Mouse (Mus musculus) naive thymus-derived CD4-positive, alpha-beta T cell, adult 2 months (primary cell): ENCODE data around the gene Ing4.

Source experiments
- DNase-seq: peaks from one replicate; pipeline ENCODE4 v3.0.0-alpha.2; 2011; ENCODE audit warnings: low read depth

The Ing4 gene

DNA sequence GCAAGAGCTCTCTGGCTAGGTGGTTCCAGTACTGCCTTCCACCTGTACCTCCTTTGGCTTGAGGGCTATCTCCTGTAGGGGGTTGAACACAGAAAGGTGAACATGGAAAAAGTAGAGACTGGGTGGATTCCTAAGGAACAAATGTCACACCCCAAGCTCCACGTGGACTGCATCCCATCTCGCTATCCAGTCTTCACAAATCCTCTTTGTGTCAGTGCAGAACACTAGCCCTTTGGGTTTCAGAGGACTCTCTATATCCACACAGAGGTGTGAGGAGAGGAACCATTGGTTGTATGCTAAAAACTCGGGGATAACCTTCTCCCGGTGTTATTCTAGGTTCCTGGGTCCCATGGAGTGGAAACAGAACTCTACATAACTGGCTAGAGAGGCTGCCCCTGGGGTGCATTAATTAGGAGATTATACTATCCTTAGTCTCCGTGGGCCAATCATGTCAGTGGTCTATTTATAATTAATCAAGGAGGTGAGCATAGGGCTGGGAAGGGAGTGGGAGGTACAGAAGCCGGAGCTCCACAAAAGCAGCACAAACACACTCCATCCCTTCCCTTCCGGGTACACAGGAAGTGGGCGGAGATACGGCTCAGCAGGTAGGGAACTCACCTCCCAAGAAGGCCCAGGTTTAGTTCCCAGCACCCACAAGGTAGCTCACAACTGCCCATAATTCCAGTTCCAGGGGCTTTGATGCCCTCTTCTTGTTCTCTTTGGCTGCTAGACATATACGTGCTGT is 51.0 kb downstream of the Ing4 start:
- no peak for DNase-seq

DNA sequence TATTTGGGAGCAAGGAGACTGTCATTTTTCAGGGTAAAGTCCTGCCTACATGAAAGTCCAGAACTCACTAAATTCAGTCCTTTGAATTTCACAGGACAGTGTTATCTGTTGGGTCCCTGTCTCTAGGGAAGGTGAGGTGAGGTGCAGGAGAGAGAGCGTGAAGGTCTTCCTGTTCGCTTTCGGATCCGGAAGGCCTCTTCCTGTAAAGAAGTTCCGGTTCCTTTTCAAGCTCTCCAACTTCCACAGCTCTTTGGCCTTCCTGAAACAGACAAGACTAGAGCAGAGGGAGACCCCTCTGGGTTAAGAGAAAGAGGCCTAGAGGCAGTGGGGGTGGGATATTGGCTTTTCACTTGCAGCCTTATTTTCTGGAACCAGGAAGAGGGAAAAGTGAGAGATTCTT is 52.8 kb downstream of the Ing4 start:
- peak; percentile 55 for DNase-seq

DNA sequence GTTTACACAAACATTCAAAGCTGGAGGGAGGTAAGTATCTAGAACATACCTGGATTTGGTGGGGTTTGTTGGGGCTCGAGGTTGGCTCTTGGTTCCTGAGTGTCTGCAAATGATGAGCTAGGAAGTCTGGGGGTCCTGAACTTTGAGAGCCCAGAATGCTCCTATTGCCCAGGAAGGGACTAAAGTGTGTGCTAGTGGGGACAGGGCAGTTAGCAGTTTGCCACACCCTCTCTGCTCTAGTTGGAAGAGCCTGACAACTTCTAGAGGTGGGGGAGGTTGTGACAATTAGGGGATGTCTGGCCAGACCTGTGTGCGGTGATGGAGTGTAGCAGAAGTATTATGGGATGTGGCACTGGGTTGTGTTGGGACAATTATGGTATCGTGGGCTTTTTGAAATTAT is 55.3 kb downstream of the Ing4 start:
- DNase-seq, result peak; percentile 42

DNA sequence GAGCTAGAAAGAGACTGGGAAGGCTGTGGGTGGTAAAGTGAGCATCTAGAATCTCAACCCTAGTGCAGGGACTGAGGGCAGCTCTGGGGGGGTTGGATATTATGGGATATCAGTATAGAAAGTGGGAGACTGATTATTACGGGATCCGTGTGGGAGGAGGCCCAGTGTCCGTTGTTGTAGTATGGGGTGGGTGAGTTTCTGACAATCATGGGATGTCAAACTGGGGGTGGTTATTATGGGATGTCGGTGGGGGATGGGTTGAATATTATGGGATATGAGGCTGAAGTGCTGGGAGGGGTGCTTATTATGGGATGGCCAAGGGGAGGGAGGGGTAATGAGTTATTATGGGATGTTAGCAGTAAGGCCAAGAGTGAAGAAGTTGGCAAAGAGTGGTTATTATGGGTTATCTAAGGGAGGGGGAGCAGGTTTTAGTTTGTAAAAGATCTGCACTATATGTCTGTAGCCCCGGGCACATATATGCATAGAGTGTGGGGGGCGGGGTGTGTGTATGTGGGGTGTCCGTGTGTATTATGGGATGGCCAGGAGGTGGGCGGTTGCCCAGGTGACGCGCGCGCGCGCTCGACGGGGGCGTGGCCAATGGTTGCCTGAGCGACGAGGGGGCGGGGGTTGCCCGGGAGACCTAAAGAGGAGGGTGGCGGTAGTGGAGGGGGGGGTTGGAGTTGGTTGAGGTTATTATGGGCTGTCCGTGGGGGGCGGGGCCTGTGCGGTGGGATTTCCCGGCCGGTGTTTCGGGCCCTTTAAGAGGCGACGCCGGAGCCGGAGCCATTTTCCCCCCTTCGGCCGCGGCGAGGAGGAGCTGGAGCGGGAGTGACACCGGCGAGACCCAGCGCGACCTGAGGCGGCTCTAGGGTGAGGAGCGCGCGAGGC is 56.1 kb downstream of the Ing4 start, which contains the start of gene Chd4:
Gene Chd4 (plus strand): TSS at position 591 of the 888 bp plus-strand sequence.
- peak; percentile 94 for DNase-seq

DNA sequence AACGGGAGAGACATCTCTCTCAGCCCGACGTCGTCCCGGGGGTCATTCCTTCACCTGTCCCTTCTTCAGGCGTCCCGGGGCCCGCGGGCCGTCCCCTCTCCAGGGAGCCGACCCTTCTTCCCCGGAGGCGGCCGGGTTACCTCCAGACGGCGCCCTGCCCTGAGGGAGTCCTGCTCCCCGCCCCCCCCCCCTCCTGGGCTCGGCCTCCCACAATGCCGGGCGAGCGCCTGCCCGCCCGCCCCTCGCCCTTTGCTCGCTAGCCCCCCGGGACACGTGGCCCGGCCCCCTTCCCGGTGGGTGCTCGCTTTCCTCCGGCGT is 56.7 kb downstream of the Ing4 start:
- DNase-seq, result no peak

DNA sequence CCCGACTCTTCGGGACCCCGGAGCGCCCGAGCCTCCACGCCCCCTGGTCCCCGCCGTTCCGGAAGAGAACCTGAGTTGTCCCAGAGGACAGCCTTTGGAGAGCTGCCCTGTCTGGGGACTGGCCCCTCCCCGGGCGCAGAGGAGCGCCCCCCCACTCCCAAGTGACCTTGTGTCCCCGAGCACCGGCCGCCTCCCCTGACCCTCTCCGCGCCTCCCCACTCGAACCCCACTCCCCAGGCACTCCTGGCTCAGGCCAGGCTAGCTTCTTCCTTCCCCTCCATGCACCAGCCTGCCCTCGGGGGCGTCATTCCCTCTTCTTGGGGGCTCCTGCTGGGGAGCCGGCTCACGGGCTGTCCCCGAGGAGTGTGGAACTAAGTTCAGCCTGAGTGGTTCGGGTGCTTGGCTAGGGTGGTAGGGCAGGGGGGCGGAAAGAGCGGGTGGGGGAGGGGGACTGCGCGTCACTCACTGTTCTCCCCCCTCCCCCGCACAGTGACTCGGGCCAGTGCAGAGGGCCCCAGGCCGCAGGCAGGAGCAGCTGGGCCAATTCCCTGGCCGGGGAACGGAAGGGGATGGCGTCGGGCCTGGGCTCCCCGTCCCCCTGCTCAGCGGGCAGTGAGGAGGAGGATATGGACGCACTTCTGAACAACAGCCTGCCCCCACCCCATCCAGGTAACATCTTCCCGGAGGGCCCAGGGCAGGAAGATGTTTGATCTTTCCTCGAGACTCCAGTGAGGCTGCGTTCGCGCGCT is 57.2 kb downstream of the Ing4 start:
- peak; percentile 62 for DNase-seq

DNA sequence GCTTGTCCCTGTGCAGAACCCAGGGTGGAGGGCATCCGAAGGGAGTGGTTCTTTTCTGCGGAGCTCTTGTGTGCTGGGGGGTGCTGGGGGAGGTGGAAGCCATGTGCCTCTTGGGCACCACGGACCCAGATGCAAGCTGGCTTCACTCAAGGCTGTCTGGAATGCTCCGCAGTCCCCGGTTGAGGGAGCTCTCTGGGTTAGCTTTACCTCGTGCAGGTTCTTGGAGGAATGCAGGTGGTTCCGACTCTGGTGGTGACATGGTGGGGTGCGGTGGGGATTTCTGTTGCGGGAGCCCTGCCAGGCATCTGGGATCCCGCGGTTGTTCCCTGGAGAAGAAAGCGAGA is 57.8 kb downstream of the Ing4 start:
- no peak for DNase-seq

DNA sequence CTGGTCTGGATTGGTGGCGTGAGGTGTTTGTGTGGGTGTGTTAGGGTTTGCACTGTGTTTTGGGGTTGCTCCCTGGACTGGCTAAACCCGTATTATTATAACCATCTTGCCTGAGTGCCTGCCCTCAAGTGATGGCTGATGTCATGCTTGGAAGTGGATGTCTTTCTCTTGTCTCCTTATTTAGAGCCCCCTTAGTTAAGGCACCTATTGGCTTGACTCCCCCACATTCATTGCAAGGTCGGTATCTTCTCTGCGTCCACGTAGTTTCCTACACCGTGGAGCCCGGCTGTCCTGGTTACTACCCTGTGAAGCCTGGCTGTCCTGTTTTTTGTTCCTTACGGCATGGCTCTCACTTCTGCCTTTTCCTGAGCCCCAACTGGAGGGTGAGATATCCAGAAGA is 58.4 kb downstream of the Ing4 start:
- no peak for DNase-seq

DNA sequence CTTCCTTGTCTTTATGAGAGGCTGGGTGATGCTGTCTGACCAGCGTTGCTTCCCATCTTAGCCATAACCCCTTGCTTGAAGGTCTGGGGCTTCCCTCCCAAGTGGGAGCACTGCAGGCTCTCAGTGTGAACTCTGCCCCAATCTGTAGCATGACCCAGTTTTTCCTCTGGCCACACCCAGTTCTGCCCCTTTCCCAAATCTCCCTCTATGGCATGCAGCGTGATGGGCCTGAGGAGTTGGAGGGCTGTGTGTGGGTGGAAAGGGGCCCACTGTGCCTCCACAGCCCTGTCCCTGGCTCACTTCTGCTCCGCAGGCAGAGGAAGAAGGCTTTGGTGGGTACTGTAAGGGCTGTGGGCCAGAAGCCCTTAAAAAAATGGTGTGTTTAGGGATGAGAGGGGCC is 59.0 kb downstream of the Ing4 start:
- DNase-seq, result no peak
